Mouse (Mus musculus) testis, adult 2 months (tissue): ENCODE data around the gene Hectd4. TPM values are rescaled to one million over a fixed set of nuclear protein-coding genes. Genes with fewer than 3 reads are reported as not detected.
"Not testable (repeated sequence)": the region's sequence is repeated elsewhere in the genome, so short reads cannot be mapped to it uniquely, and the experiment has no call there.

Experiments used
- H3K27ac ChIP-seq: fragments of 200-500 bp; 2 replicates; pipeline ENCODE4 v1.5.1; 2012; ENCODE audit warnings: low read depth, low read length; ENCODE audit not compliant: control insufficient read depth, insufficient read depth
- H3K27me3 ChIP-seq: fragments of 200-500 bp; 2 replicates; pipeline ENCODE4 v1.6.1; 2012; ENCODE audit warnings: mild to moderate bottlenecking, low read length, moderate library complexity; ENCODE audit not compliant: control insufficient read depth, insufficient read depth
- H3K36me3 ChIP-seq: fragments of 200-500 bp; 2 replicates; pipeline ENCODE4 v1.6.1; 2012; ENCODE audit warnings: mild to moderate bottlenecking, low read length; ENCODE audit not compliant: control insufficient read depth, insufficient read depth
- H3K4me1 ChIP-seq: fragments of 200-500 bp; 2 replicates; pipeline ENCODE4 v1.6.1; 2012; ENCODE audit warnings: low read length; ENCODE audit not compliant: control insufficient read depth, insufficient read depth
- H3K4me3 ChIP-seq: fragments of 200-500 bp; 2 replicates; pipeline ENCODE4 v1.5.1; 2012; ENCODE audit warnings: low read depth, mild to moderate bottlenecking, low read length, moderate library complexity, mixed read lengths; ENCODE audit not compliant: control insufficient read depth
- CTCF ChIP-seq: fragments of 200-500 bp; IDR thresholded peaks from 2 replicates; pipeline ENCODE4 v1.5.1; 2012; ENCODE audit warnings: low read depth, mild to moderate bottlenecking, inconsistent platforms, low read length, moderate library complexity; ENCODE audit not compliant: control insufficient read depth, insufficient read depth, insufficient replicate concordance
- POLR2A ChIP-seq: fragments of 200-500 bp; IDR thresholded peaks from 2 replicates; pipeline ENCODE4 v1.6.1; 2012; ENCODE audit warnings: low read depth, mild to moderate bottlenecking, inconsistent platforms, low read length, moderate library complexity; ENCODE audit not compliant: control insufficient read depth
- polyA plus RNA-seq: library from polyadenylated mRNA; depleted of rRNA; stranded (reverse); fragments of >200 nt; gene quantifications from 2 replicates; pipeline ENCODE4 v1.2.3, GENCODE M21; 2012

Hectd4 gene
- polyA plus RNA-seq, 1 experiment = 41.8 TPM

DNA sequence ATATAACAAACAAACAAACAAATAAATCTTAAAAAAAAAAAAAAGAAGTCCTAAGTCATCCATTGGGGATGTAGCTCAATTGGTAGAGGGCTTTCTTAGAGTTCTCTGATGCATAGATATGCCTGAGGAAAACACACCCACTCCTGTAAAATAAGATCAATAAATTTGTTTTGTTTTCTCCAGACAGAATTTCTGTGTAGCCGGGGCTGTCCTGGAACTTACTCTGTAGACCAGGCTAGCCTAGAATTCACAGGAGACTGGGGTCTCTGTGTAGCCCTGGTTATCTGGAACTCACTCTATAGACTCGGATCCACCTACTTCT is 2.7 kb upstream of the Hectd4 start:
- no peaks in the 10 kb centered on the region for H3K36me3 ChIP-seq
- no peak for TF ChIP-seq CTCF
- TF ChIP-seq POLR2A = no peak
- no peak overlapping the region for H3K27ac ChIP-seq
- H3K27me3 ChIP-seq = no peaks in the 10 kb centered on the region
- peaks cover 11% of the 10 kb centered on the region for H3K4me1 ChIP-seq
- H3K4me3 ChIP-seq = no peak overlapping the region

DNA sequence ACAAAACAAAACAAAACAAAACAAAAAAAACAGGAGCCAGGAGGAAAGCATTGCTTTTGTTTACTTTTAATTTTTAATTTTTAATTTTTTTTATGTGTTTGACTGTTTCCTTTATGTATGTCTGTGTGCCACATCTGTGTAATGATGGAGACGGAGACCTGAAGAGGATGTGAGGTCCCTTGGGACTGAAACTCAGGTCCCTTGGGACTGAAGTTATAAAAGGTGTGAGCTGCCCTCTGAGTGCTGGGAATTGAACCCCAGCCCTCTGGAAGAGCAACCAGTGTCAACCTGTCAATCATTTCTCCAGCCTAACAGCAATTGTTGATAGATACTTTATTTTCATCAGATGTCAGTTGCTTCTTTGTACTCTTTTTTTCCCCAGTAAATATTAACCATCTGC is 829 bp upstream of the Hectd4 start:
- no peaks in the 10 kb centered on the region for H3K27me3 ChIP-seq
- no peaks in the 10 kb centered on the region for H3K36me3 ChIP-seq
- H3K27ac ChIP-seq = no peak overlapping the region
- peaks cover 11% of the 10 kb centered on the region for H3K4me1 ChIP-seq
- H3K4me3 ChIP-seq = no peak overlapping the region
- TF ChIP-seq POLR2A (no peak), CTCF (no peak)

DNA sequence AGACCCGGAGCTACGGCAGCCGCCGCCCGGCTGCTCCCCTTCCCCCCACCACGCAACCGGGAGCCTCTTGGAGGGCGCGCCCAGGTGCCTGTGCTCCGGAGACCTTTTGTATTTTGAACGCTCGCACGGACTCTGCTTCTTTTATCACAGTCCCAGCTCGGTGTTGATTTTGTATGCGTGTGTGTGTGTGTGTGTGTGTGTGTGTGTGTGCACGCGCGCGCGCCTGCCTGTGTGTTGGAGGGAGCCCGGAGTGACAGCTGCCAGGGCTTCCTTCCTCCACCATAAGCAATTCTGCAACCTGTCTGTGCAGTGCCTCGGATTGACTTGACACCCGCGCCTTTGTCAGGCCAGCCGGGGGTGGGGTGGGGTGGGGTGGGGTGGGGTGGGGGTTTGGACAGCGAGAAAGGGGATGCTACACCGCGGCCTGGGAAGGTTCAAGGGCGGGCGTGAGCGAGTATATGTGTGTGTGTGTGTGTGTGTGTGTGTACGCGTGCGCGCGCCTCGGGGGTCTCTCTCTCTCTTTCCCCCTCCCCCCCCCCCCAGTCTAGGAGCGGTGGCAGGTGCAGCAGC is 798 bp downstream of the Hectd4 start:
- no peak for TF ChIP-seq CTCF
- no peak for TF ChIP-seq POLR2A
- H3K27ac ChIP-seq = peak overlapping the region; percentile 81
- no peaks in the 10 kb centered on the region for H3K36me3 ChIP-seq
- peak overlapping the region; percentile 96 for H3K4me3 ChIP-seq
- peaks cover 11% of the 10 kb centered on the region for H3K4me1 ChIP-seq
- no peaks in the 10 kb centered on the region for H3K27me3 ChIP-seq

DNA sequence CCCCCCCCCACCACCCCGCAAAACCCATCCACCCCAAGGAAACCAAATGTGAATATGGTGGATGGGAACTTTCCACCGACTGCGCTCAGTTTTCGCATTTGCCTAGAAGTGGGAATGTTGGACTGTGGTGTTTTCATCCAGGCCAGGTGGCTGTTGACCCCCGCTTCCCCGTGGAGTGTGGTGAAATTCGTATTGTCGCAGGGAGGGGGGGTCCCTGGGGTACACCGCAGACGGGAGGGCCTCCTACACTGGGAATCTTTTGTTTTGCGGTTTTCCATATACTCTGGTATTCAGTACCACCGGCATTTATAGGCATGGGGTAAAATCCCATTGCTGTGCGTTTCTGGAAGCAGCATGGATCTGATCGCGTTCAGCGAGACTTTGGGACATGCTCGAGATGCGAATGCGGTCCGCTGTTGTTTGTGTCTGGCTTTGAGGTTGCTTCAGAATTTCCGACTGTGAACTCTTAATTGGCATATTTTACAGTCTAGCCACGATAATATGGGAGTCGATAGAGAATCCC is 1.4 kb downstream of the Hectd4 start:
- TF ChIP-seq CTCF (no peak), POLR2A (no peak)
- no peak overlapping the region for H3K27ac ChIP-seq
- no peaks in the 10 kb centered on the region for H3K36me3 ChIP-seq
- H3K4me3 ChIP-seq = peak overlapping the region; percentile 82
- no peaks in the 10 kb centered on the region for H3K27me3 ChIP-seq
- H3K4me1 ChIP-seq = peaks cover 8% of the 10 kb centered on the region

DNA sequence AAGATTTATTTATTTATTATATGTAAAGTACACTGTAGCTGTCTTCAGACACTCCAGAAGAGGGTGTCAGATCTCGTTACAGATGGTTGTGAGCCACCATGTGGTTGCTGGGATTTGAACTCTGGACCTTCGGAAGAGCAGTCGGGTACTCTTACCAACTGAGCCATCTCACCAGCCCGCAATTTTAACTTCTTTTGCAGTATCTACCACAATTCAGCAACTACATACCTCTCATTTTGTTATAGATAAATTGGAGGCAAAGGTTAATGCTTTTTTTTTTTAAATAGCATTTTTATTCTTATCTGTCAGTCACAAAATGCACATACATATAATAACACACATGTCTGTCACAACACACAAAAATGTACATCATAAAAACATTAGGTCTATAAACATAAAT is 4.0 kb downstream of the Hectd4 start:
- H3K4me3 ChIP-seq, H3K27ac ChIP-seq, H3K36me3 ChIP-seq, H3K27me3 ChIP-seq, H3K4me1 ChIP-seq: not testable (repeated sequence)

DNA sequence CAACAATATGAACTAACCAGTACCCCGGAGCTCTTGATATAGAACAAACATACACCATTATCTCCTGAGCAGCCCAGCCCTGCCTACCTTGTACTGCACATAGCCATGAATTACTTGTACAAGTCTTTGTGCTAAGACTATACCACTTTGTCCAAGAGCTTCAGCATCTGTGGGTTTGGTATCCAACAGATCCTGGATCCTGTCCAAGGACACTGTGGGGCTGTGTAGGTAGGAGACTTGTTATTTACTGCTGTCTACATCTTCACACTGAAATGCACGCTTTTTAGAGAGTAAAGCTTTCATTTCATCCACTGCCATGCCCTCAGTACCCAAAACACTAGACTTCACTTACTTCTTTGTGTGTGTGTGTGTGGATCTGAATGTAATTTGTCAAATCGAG is 4.8 kb downstream of the Hectd4 start:
- H3K4me3 ChIP-seq = no peak overlapping the region
- no peak overlapping the region for H3K27ac ChIP-seq
- no peaks in the 10 kb centered on the region for H3K36me3 ChIP-seq
- TF ChIP-seq CTCF = no peak
- TF ChIP-seq POLR2A = no peak
- peaks cover 7% of the 10 kb centered on the region for H3K4me1 ChIP-seq
- no peaks in the 10 kb centered on the region for H3K27me3 ChIP-seq

DNA sequence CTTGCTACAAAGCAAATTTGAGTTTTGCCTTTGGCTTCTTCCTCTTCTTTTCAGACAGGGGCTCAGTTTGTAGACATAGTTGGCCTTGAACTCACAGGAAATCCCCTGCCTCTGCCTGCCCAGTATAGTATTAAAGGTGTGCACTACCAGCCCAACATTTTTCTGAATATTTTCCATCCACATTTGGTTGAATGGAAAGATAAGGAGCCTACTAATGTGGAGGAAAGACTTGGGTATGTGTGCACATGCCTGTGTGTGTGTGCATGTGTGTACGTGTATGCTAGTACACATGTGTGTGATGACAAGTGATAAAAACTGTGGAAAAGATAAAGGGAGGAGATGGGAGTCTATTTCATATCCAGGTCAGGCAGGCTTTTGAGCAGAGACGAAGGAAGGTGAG is 5.8 kb downstream of the Hectd4 start:
- H3K4me1 ChIP-seq = peaks cover 9% of the 10 kb centered on the region
- TF ChIP-seq CTCF = no peak
- no peak for TF ChIP-seq POLR2A
- H3K4me3 ChIP-seq = no peak overlapping the region
- H3K36me3 ChIP-seq = no peaks in the 10 kb centered on the region
- no peak overlapping the region for H3K27ac ChIP-seq
- no peaks in the 10 kb centered on the region for H3K27me3 ChIP-seq

DNA sequence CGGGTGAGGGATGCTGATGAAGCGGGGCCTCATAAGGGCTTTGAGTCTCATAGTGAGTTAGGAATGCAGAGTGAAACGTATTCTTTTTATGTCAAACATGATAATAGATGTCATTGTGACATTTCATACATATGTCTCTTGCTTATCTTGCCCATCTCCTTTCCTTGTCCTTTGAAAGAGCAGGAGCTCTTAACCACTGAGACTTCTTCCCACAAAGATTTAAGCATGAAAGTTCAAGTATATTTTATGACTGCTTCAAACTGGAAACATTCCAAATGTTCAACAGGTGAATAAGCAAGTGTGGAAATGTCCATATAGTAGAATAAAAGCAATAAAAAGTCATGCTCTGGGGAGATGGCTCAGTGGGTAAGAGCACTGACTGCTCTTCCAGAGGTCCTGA is 6.4 kb downstream of the Hectd4 start:
- peaks cover 7% of the 10 kb centered on the region for H3K4me1 ChIP-seq
- H3K27me3 ChIP-seq = no peaks in the 10 kb centered on the region
- no peak overlapping the region for H3K4me3 ChIP-seq
- no peaks in the 10 kb centered on the region for H3K36me3 ChIP-seq
- TF ChIP-seq POLR2A (no peak), CTCF (no peak)
- H3K27ac ChIP-seq = no peak overlapping the region
